Mouse (Mus musculus) gastrocnemius, postnatal 10 days (tissue): ENCODE data around the gene Dpf3. TPM values are rescaled to one million over a fixed set of nuclear protein-coding genes. Genes with fewer than 3 reads are reported as not detected.

Source experiments
- DNase-seq: peaks from one replicate; pipeline ENCODE4 v3.0.0; 2021; ENCODE audit warnings: mixed read lengths
- total RNA-seq, 2 experiments: library from RNA; stranded (reverse); gene quantifications; 2 replicates each; pipeline ENCODE4 v1.2.3; 2021

Dpf3 gene
- total RNA-seq, 2 experiments from 2014 or later: 20.4 to 26.2 TPM

GRCm38 (mm10) chr12:83411721-83412521, 75.6 kb downstream of the Dpf3 start:
- DNase-seq: peak; percentile 62

DNA sequence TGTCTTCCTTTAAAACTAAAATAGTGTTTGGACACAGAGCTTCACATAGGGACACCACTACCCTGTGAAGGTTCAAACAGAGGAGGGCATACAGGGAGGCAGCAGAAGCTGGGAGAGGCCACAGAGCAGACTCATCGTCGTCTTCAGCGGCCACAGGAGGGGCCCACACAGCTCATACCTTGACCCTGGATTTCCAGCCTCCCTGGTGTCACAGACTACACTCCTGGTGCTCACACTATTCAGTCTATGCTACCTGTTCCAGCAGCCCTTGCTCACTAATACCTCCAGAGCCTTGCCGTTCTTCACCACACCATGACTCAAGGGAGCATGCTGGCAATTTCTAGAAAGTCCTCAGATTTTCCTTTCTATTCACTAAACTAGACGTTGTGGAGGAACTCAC, 76.5 kb downstream of the Dpf3 start:
- no peak for DNase-seq

DNA sequence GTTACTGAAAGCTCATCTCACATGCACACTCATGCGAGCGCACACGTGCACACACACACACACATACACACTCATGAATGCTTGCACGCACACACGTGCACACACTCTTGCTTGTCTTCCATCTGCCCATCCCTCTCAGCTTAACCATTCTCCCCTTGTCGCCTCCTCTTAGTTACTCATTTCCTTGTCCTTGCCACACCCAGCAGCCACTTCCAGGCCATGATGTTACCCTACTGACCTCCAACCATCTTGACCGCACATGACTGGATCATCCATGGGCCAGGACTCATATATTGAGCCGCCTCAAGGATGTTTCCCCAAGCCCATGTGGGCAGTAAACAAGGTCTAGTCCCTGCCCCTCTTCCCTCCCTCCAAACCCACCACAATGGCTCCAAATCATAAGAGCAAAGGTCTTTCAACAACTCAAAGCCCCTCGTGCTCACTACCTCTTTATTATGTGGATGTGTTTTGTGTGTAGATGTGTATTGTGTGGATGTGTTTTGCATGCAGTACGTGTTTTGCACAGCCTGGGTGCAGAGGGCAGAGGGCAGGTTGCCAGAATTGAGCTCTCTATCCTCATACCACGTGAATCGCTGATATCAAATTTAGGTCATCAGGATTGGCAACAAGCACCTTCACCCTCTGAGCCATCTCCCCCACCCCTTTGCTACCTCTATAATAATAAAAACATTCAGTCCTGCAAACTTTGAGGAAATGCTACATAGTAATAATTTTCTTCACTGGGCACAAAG, 82.0 kb downstream of the Dpf3 start:
- no peak for DNase-seq

DNA sequence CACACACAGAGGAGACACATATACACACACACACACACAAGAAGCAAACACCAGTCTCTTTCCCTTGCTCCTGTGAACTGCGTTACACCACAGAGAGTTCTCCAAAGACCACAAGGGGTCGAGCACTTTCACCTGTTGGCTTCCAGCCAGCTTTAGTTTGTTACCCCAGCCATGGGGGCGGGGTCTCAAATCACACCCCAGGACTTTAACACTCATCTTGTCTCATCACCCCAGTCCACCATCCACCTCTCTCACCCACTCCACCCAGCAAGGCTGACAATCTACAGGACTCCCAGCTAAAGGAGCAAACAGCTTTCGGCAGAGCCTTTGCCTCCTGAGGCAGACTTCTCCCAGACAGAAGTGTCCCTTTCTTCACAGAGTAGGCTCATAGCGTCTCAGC, 85.2 kb downstream of the Dpf3 start:
- DNase-seq: no peak

- no peak for DNase-seq
Observed at GRCm38 (mm10) chr12:83392011-83392410, 95.5 kb downstream of the Dpf3 start.

DNA sequence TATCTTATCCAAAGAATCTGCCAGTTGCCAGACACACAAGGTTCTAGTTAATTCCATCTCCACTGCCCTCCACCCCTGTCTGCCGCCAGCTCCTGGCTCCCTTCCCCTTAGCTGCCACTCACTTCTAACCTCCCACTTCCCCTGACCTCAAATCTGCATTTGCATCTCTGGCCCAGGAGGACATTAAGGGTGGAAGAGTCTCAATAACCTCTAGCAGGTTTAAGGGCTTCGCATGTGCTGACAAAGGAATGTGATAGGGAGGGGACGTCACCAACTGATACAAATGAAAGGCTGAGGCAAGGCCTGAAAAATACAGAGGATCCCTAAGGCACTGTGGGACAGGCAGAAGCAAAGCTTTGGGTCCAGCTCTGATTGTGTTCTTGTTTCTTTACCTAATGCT, 100.0 kb downstream of the Dpf3 start:
- no peak for DNase-seq

- DNase-seq: no peak
Observed at GRCm38 (mm10) chr12:83381072-83381471, 106.4 kb downstream of the Dpf3 start.

GRCm38 (mm10) chr12:83380016-83380415, 107.5 kb downstream of the Dpf3 start:
- no peak for DNase-seq

- no peak for DNase-seq
Observed at GRCm38 (mm10) chr12:83375015-83375831, 112.3 kb downstream of the Dpf3 start.

GRCm38 (mm10) chr12:83373081-83373480, 114.4 kb downstream of the Dpf3 start:
- no peak for DNase-seq

DNA sequence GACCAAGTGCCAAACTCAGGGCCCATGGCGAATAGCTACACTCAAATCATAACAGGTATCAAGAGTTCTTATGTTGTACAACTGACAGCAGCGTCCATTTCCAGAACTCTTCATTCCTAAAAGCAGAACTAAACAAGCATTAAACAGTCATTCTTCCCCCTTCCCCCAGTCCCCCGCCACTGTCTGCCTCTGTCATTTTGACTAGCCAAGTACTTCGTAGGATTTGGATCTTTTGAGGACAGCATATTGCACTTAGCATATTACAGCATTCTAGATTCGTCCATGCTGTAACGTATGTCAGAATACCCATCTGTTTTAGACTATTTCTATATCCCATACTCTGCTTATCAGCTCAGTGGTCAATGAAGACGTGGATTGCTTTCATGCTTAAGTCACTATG, 115.2 kb downstream of the Dpf3 start:
- DNase-seq: no peak

- DNase-seq: no peak
Observed at GRCm38 (mm10) chr12:83370221-83370620, 117.3 kb downstream of the Dpf3 start.

GRCm38 (mm10) chr12:83369416-83369815, 118.1 kb downstream of the Dpf3 start:
- no peak for DNase-seq

DNA sequence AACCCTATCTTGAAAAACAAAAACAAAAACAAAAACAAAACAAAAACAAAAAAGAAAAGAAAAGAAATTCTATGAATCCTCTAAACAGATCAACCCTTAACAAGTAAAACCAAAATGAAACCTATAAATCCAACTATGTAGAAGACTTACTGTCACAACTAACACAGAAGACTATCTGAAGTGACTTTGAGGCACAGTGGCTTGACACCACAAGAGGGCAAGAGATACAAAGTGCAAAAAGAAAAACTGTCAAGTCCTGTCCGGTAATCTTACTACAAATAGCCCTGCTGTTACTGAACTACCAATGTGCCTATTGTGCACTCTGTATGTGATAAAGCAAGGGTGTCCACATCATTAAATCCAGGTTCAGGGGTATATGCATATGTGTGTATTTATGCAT, 120.0 kb downstream of the Dpf3 start:
- DNase-seq: no peak

GRCm38 (mm10) chr12:83364771-83365170, 122.7 kb downstream of the Dpf3 start:
- DNase-seq: no peak

DNA sequence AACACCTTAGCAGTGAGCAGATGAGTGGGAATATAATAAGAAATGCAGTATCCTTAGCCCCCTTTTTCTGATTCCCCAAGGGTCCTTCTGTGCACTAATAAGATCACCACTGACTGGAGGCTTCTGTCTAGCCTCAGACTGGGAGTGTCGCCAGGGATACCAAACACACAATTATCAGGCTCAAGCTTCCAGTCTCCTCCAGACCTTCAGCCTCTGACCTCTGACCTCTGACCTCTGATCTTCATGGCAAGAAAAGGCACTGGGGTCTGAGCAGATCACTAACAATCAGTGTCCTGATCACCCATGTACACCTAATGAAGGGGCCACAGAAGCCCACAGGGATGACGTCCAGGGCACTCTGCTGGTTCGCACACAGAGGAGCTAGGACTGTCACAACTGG, 125.7 kb downstream of the Dpf3 start:
- DNase-seq: no peak

GRCm38 (mm10) chr12:83352640-83353039, 134.9 kb downstream of the Dpf3 start:
- DNase-seq: peak; percentile 4

DNA sequence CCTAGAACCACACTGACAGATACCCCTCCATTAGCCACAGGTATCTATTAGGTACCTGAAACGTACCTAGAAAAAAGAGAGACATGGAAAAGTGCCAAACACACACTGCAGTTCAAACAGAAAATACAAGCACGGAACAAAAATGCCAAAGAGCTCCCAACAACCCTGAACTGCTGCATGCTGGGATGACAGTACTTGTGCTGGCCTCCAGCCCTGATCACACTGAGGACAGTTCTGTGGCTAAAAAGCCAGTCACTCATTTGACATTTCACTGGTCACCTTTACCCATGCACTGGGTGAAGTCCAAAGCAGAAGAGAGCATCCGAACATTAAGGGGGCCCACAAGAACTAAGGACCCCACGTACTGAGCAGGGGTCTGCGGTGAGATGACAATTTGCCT, 137.8 kb downstream of the Dpf3 start:
- DNase-seq: no peak

- no peak for DNase-seq
Observed at GRCm38 (mm10) chr12:83348246-83348645, 139.3 kb downstream of the Dpf3 start.

DNA sequence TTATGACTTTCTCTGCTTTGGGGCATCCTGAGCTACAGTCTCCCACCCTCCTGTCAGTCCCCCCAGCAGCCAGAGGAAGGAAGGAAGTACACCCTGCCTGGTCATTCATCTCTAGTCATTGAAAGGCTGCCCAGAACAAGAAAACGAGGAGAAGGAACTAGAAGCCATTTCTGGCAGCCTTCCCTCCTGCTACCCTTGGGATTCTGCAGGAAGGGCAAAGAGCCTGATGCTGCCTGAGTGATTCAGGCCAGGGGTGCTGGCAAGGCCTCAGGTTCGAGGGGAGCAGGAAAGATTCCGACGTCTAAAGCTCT, 144.7 kb downstream of the Dpf3 start:
- DNase-seq: peak; percentile 33

- DNase-seq: no peak
Observed at GRCm38 (mm10) chr12:83342035-83342874, 145.3 kb downstream of the Dpf3 start.

GRCm38 (mm10) chr12:83340960-83341359, 146.6 kb downstream of the Dpf3 start:
- no peak for DNase-seq
